Mouse (Mus musculus): ENCODE measurements around the gene Arl14. TPM values are rescaled to one million over a fixed set of nuclear protein-coding genes. Genes with fewer than 3 reads are reported as not detected.
"Not testable (repeated sequence)": the region's sequence is repeated elsewhere in the genome, so short reads cannot be mapped to it uniquely, and the experiment has no call there.

Arl14 gene
- polyA plus RNA-seq, 1 experiment, result not detected

- no peak for TF ChIP-seq POLR2A (IDR thresholded peaks at IDR 0.05; ENCODE audit: borderline replicate concordance, extremely low read depth, insufficient read depth, insufficient read length, poor library complexity, severe bottlenecking)
- DNase-seq (ENCODE audit: low read depth), result no peak
Measured at GRCm38 (mm10) chr3:69222502-69222900, 282 bp downstream of the Arl14 start.

- TF ChIP-seq CTCF (IDR thresholded peaks at IDR 0.05; ENCODE audit: borderline replicate concordance, extremely low read depth, insufficient read depth, insufficient read length) (no peak), POLR2A (IDR thresholded peaks at IDR 0.05; ENCODE audit: borderline replicate concordance, extremely low read depth, insufficient read depth, insufficient read length, poor library complexity, severe bottlenecking) (no peak)
- DNase-seq (ENCODE audit: low read depth), result no peak
Measured at GRCm38 (mm10) chr3:69222987-69223386, 768 bp downstream of the Arl14 start.

GRCm38 (mm10) chr3:69223666-69224065 is 1.4 kb downstream of the Arl14 start:
- DNase-seq (ENCODE audit: low read depth), result no peak
- TF ChIP-seq POLR2A (IDR thresholded peaks at IDR 0.05; ENCODE audit: borderline replicate concordance, extremely low read depth, insufficient read depth, insufficient read length, poor library complexity, severe bottlenecking), result no peak
- TF ChIP-seq CTCF (IDR thresholded peaks at IDR 0.05; ENCODE audit: borderline replicate concordance, extremely low read depth, insufficient read depth, insufficient read length), result no peak

GRCm38 (mm10) chr3:69225019-69225418 is 2.8 kb downstream of the Arl14 start:
- no peak for DNase-seq (ENCODE audit: low read depth)
- no peak for TF ChIP-seq POLR2A (IDR thresholded peaks at IDR 0.05; ENCODE audit: borderline replicate concordance, extremely low read depth, insufficient read depth, insufficient read length, poor library complexity, severe bottlenecking)
- TF ChIP-seq CTCF (IDR thresholded peaks at IDR 0.05; ENCODE audit: borderline replicate concordance, extremely low read depth, insufficient read depth, insufficient read length), result no peak

- TF ChIP-seq CTCF (IDR thresholded peaks at IDR 0.05; ENCODE audit: borderline replicate concordance, extremely low read depth, insufficient read depth, insufficient read length), result no peak
- TF ChIP-seq POLR2A (IDR thresholded peaks at IDR 0.05; ENCODE audit: borderline replicate concordance, extremely low read depth, insufficient read depth, insufficient read length, poor library complexity, severe bottlenecking), result no peak
- no peak for DNase-seq (ENCODE audit: low read depth)
Measured at GRCm38 (mm10) chr3:69226496-69226895, 4.3 kb downstream of the Arl14 start.

- no peak for DNase-seq (ENCODE audit: low read depth)
- TF ChIP-seq CTCF (IDR thresholded peaks at IDR 0.05; ENCODE audit: borderline replicate concordance, extremely low read depth, insufficient read depth, insufficient read length), result no peak
- no peak for TF ChIP-seq POLR2A (IDR thresholded peaks at IDR 0.05; ENCODE audit: borderline replicate concordance, extremely low read depth, insufficient read depth, insufficient read length, poor library complexity, severe bottlenecking)
Measured at GRCm38 (mm10) chr3:69228002-69228401, 5.8 kb downstream of the Arl14 start.

GRCm38 (mm10) chr3:69231522-69232138 is 9.4 kb downstream of the Arl14 start:
- DNase-seq (ENCODE audit: low read depth), result no peak
- TF ChIP-seq POLR2A (IDR thresholded peaks at IDR 0.05; ENCODE audit: borderline replicate concordance, extremely low read depth, insufficient read depth, insufficient read length, poor library complexity, severe bottlenecking) (no peak), CTCF (IDR thresholded peaks at IDR 0.05; ENCODE audit: borderline replicate concordance, extremely low read depth, insufficient read depth, insufficient read length) (no peak)

GRCm38 (mm10) chr3:69233552-69234189 is 11.5 kb downstream of the Arl14 start:
- DNase-seq (ENCODE audit: low read depth), result not testable (repeated sequence)

- TF ChIP-seq POLR2A (IDR thresholded peaks at IDR 0.05; ENCODE audit: borderline replicate concordance, extremely low read depth, insufficient read depth, insufficient read length, poor library complexity, severe bottlenecking) (no peak), CTCF (IDR thresholded peaks at IDR 0.05; ENCODE audit: borderline replicate concordance, extremely low read depth, insufficient read depth, insufficient read length) (no peak)
- DNase-seq (ENCODE audit: low read depth), result no peak
Measured at GRCm38 (mm10) chr3:69234525-69234924, 12.3 kb downstream of the Arl14 start.

- DNase-seq (ENCODE audit: low read depth), result no peak
- TF ChIP-seq POLR2A (IDR thresholded peaks at IDR 0.05; ENCODE audit: borderline replicate concordance, extremely low read depth, insufficient read depth, insufficient read length, poor library complexity, severe bottlenecking) (no peak), CTCF (IDR thresholded peaks at IDR 0.05; ENCODE audit: borderline replicate concordance, extremely low read depth, insufficient read depth, insufficient read length) (no peak)
Measured at GRCm38 (mm10) chr3:69235806-69236205, 13.6 kb downstream of the Arl14 start.

GRCm38 (mm10) chr3:69236491-69236890 is 14.3 kb downstream of the Arl14 start:
- TF ChIP-seq CTCF (IDR thresholded peaks at IDR 0.05; ENCODE audit: borderline replicate concordance, extremely low read depth, insufficient read depth, insufficient read length) (no peak), POLR2A (IDR thresholded peaks at IDR 0.05; ENCODE audit: borderline replicate concordance, extremely low read depth, insufficient read depth, insufficient read length, poor library complexity, severe bottlenecking) (no peak)
- DNase-seq (ENCODE audit: low read depth), result no peak

GRCm38 (mm10) chr3:69238141-69238851 is 16.1 kb downstream of the Arl14 start:
- peak; percentile 53; the same call in 1 of the 2 replicates for TF ChIP-seq CTCF (IDR thresholded peaks at IDR 0.05; ENCODE audit: borderline replicate concordance, extremely low read depth, insufficient read depth, insufficient read length)
- TF ChIP-seq POLR2A (IDR thresholded peaks at IDR 0.05; ENCODE audit: borderline replicate concordance, extremely low read depth, insufficient read depth, insufficient read length, poor library complexity, severe bottlenecking), result no peak
- peak; percentile 80 for DNase-seq (ENCODE audit: low read depth)

Data from brain, embryonic 14.5 days (tissue).